Mouse (Mus musculus): ENCODE measurements around the gene Capn11. TPM values are rescaled to one million over a fixed set of nuclear protein-coding genes. Genes with fewer than 3 reads are reported as not detected.

The Capn11 gene
- polyA plus RNA-seq, 1 experiment from 2014 or later: 1.1 TPM

DNA sequence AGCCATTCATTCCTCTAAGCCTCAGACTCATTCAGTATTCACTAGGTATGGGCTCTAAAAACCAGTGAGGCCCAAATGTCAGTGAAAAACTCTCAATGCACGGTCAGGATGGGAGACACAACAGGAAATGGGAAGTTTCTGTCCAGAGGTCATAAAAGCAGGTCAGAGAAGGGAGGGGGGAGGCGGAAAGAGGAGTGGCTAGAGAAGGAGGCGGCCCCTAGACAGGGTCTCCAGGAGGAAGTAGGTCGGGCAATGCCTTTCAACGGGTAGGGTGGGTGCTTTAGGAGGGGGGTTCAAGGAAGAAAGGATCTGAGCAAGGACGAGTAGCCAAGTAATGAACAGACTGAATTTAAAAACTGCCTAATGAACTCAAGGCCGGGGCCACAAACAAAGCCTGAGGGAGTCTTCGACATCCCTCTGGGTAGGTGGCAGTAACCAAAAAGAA lies 40.2 kb downstream of the Capn11 start:
- Histone ChIP-seq H3K4me2 (peak overlapping the region; percentile 27), H3K27ac (0 out of 2 replicates have a peak overlapping the region, but pooled peaks have one; percentile 33), H3K36me3 (replicated peaks) (no peaks in the 10 kb centered on the region), H3K9me3 (no peaks in the 10 kb centered on the region), H3K4me1 (peaks cover 9% of the 10 kb centered on the region), H3K9ac (0 out of 2 replicates have a peak overlapping the region, but pooled peaks have one; percentile 22), H3K27me3 (peaks cover 4% of the 10 kb centered on the region; the same call in 1 of the 2 replicates), H3K4me3 (replicated peaks) (no peak overlapping the region; the same call in 1 of the 2 replicates)
- 12% methylated on average over 8 of the region's 8 CpGs for WGBS
- no peak for ATAC-seq (ENCODE audit: low FRiP score)

DNA sequence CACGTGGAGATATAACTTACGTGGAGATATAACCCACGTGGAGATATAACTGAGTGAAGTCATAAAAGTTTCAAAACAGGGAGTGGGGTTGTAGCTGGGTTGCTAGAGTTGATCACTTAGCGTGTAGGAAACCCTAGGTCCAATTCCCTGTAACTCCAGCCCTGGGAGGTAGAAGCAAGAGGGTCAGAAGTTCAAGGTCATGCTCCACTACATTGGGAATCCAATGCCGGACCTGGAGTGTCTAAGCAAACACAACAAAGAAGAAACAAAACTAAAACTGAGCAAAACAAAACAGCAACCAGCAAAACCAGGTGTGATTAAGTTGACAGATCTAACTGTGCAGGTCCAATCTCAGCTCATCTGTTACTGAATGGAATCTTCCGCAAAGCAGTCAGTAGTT lies 41.5 kb downstream of the Capn11 start:
- Histone ChIP-seq H3K27ac (no peak overlapping the region), H3K36me3 (replicated peaks) (no peaks in the 10 kb centered on the region), H3K9me3 (no peaks in the 10 kb centered on the region), H3K4me3 (replicated peaks) (no peak overlapping the region), H3K4me1 (peaks cover 9% of the 10 kb centered on the region), H3K4me2 (no peak overlapping the region), H3K9ac (no peak overlapping the region), H3K27me3 (peaks cover 4% of the 10 kb centered on the region; the same call in 1 of the 2 replicates)
- WGBS: 95% methylated on average over 6 of the region's 6 CpGs
- ATAC-seq (ENCODE audit: low FRiP score): no peak

DNA sequence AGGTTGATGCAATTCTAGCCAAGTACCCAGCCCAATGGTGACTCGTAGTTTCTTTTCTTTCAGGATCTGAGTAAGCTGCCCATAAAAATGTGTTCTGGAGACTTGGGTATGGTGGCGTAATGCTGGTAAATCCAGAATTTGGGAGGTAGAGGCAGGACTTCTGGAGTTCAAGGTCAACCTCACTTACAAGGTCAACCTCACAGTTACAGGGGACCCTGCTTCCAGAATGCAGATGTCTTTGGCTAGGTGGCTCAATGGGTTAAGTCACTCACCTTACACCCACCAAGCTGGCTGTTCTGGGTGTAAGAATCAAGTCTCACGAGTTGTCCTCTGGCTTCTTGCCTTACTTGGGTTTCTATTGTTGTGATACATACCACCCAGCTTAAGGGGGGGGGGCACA lies 42.4 kb downstream of the Capn11 start:
- Histone ChIP-seq H3K4me1 (peaks cover 9% of the 10 kb centered on the region), H3K27ac (no peak overlapping the region), H3K4me2 (no peak overlapping the region), H3K4me3 (replicated peaks) (no peak overlapping the region), H3K9me3 (no peaks in the 10 kb centered on the region), H3K36me3 (replicated peaks) (no peaks in the 10 kb centered on the region), H3K27me3 (peaks cover 4% of the 10 kb centered on the region; the same call in 1 of the 2 replicates), H3K9ac (no peak overlapping the region)
- ATAC-seq (ENCODE audit: low FRiP score): no peak
- WGBS: 85% methylated on average over 3 of the region's 3 CpGs

DNA sequence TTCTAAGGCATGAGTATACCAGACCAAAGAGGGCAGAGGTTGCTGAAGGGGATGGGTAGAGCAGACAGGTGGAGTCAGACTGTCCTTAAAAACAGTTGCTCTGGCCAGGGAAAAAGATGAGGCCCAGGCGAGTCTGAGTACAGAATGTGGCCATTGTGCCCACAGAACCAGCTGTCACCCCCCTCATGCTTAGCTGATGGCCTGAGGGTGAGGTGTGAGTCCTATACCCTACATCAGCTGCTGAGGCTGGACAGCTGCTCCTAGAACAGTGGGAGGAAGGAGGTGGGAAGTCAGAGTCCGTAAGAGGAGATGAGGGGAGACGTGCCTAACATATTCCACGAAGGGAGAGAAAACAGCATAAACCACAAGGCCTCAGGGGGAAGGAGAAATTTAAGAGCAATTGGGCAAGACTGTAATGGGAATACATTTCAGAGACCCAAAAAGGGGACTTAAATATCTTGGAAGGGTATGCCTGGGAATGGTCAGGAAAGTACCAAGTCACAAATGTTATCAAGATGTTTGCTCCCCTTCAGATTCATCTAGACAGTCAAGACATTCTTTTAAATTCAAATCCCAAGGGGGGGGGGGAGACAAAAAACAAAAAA lies 43.0 kb downstream of the Capn11 start:
- no peak overlapping the region for H3K27ac ChIP-seq
- ATAC-seq (ENCODE audit: low FRiP score): no peak
- peaks cover 4% of the 10 kb centered on the region; the same call in 1 of the 2 replicates for H3K27me3 ChIP-seq
- peaks cover 9% of the 10 kb centered on the region for H3K4me1 ChIP-seq
- H3K36me3 ChIP-seq (replicated peaks): no peaks in the 10 kb centered on the region
- WGBS: 74% methylated on average over 4 of the region's 4 CpGs
- H3K4me3 ChIP-seq (replicated peaks): no peak overlapping the region
- H3K4me2 ChIP-seq: no peak overlapping the region
- no peak overlapping the region for H3K9ac ChIP-seq
- no peaks in the 10 kb centered on the region for H3K9me3 ChIP-seq

DNA sequence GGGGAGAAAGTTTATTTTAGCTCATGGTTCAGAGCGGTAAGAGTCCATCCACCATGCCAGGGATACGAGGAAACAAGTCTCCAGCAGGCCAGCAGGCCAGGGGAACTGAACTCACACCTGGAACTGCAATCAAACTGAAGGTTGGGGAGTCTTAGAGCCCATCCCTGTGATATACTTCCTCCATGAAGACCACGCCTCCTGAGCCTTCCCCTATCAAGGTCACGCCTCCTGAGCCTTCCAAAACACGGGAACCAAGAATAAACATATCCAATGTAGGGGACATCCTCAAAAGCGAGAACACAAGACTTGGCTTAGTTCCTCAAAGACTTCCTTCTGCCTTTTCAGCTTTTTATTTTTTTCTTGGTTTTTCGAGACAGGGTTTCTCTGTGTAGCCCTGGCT lies 46.2 kb downstream of the Capn11 start:
- H3K36me3 ChIP-seq (replicated peaks): no peaks in the 10 kb centered on the region
- 90% methylated on average over 7 of the region's 7 CpGs for WGBS
- H3K27ac ChIP-seq: no peak overlapping the region
- no peak overlapping the region for H3K4me2 ChIP-seq
- H3K4me1 ChIP-seq: peaks cover 8% of the 10 kb centered on the region; the same call in 1 of the 2 replicates
- no peak overlapping the region for H3K9ac ChIP-seq
- H3K27me3 ChIP-seq: no peaks in the 10 kb centered on the region
- no peak overlapping the region for H3K4me3 ChIP-seq (replicated peaks)
- H3K9me3 ChIP-seq: no peaks in the 10 kb centered on the region
- ATAC-seq (ENCODE audit: low FRiP score): no peak

DNA sequence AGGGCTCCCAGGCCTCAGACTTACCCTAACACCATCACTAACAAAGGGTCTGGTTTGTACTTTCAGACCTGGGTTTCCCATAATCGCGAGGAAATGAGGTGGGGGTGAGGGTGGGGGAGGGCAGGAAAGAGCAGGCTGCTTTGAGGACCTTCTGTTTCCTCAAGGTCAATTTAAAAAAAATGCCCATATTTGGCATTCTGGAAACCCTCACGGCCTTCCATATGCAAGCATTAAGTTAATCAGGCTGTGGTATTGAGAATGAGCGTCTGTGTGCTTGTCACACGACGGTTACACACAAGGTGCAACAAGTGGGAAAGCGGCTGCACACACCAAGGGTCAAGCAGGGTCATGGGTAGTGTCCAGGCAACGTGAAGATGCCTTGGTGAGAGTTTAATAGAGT lies 47.1 kb downstream of the Capn11 start:
- Histone ChIP-seq H3K4me1 (peaks cover 8% of the 10 kb centered on the region; the same call in 1 of the 2 replicates), H3K4me3 (replicated peaks) (no peak overlapping the region), H3K27ac (no peak overlapping the region), H3K9ac (no peak overlapping the region), H3K9me3 (no peaks in the 10 kb centered on the region), H3K27me3 (no peaks in the 10 kb centered on the region), H3K4me2 (no peak overlapping the region), H3K36me3 (replicated peaks) (no peaks in the 10 kb centered on the region)
- ATAC-seq (ENCODE audit: low FRiP score): no peak
- WGBS: 88% methylated on average over 8 of the region's 8 CpGs

DNA sequence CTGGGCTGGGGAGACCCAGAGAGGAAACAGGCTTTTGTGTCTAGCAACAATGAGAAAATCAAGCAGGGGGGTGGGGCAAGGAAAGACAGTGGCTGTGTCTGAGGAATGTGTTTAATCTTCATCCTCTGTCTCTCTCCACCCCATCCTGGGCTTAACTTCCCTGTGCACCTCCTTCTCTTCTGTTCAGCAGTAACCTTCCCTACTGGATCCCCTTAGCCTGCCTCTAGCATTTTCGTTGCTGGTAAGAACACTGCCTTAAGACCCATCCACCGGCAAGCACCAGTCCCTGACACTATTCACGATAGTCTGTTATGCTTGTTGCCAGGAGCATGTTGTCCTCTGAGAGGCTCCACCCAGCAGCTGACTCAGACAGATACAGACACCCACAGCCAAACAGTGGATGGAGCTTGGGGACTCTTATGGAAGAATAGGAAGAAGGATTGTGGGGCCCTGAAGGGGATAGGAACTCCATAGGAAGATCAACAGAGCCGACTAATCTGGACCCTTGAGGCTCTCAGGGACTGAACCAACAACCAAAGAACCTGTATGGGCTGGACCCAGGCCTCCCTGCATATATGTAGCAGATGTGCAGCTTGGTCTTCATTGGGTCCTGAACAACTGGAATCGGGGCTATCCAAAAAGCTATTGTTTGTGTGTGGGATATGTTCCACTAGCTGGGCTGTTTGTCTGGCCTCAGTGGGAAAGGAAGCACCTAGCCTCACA lies 48.8 kb downstream of the Capn11 start:
- no peak overlapping the region for H3K9ac ChIP-seq
- no peak overlapping the region for H3K4me3 ChIP-seq (replicated peaks)
- no peaks in the 10 kb centered on the region for H3K9me3 ChIP-seq
- no peak overlapping the region for H3K4me2 ChIP-seq
- no peak overlapping the region for H3K27ac ChIP-seq
- WGBS: 32% methylated on average over 5 of the region's 5 CpGs
- ATAC-seq (ENCODE audit: low FRiP score): no peak; the same call in 1 of the 2 replicates
- H3K27me3 ChIP-seq: no peaks in the 10 kb centered on the region
- no peaks in the 10 kb centered on the region for H3K36me3 ChIP-seq (replicated peaks)
- H3K4me1 ChIP-seq: peaks cover 8% of the 10 kb centered on the region; the same call in 1 of the 2 replicates

DNA sequence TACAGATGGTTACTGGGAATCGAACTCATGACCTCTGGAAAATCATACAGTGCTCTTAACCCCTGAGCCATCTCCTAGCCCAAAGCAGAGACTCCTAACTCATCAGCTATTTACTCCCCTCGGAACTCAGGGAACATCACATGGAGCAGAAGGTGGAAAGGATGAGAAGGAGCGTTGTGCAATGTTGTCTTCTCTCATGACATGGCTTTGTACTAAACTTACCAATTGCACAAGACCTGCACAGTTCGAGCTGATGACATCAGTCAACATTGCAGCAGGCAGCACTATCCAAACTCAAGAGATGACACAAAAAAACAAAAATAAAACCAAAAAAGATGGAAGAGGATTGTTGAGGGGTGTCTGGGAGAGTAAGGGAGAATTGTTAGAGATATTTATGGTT lies 50.7 kb downstream of the Capn11 start:
- Histone ChIP-seq H3K9ac (no peak overlapping the region), H3K4me3 (replicated peaks) (no peak overlapping the region), H3K9me3 (no peaks in the 10 kb centered on the region), H3K4me1 (peaks cover 8% of the 10 kb centered on the region; the same call in 1 of the 2 replicates), H3K27ac (no peak overlapping the region), H3K4me2 (no peak overlapping the region), H3K36me3 (replicated peaks) (no peaks in the 10 kb centered on the region), H3K27me3 (peaks cover 6% of the 10 kb centered on the region; the same call in 1 of the 2 replicates)
- WGBS: 92% methylated on average over 4 of the region's 4 CpGs
- ATAC-seq (ENCODE audit: low FRiP score): no peak

DNA sequence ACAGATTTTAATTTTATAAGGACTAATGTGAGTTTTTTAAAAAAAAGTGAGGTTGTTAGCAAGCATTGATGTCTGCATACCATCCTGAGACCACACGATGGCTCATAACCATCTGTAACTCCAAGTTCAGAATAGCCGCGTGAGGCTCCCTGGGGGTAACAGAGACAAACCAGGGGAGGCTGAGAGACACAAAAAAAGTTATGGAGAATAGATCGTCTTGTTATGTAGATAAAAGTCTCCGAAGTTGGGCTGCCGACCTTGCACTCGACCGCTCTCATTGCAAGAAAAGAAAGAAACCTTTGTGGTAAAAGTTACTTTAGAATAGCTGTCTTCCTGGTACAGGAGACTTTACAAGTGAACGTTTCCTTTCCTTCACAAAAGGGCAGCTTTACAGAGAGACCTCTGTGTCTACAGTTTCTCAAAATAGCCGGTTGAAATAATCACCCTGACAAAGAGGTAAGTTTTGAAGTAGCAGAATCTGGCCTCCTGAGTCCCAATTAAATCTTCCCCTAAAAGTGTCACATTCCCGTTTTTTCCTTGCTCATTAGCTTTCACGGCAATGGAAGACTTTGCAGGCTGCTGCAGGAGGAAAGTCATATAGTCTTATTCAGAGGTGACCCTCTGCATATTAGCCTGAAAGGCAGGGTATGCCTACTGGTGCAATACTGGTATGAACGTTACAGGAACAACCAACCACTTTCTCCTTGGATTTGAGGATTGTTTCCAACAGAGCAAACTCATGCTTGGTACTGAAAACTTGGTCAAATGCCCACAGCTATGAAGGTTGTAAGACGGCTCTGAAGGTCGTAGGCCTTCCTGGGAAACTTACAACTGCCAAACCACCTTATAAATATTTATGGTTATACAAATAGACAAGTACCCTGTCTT lies 51.9 kb downstream of the Capn11 start:
- Histone ChIP-seq H3K4me1 (peaks cover 8% of the 10 kb centered on the region; the same call in 1 of the 2 replicates), H3K27me3 (peaks cover 9% of the 10 kb centered on the region), H3K4me2 (no peak overlapping the region), H3K9me3 (no peaks in the 10 kb centered on the region), H3K27ac (no peak overlapping the region), H3K9ac (no peak overlapping the region), H3K36me3 (replicated peaks) (no peaks in the 10 kb centered on the region), H3K4me3 (replicated peaks) (no peak overlapping the region)
- ATAC-seq (ENCODE audit: low FRiP score): no peak
- WGBS: 78% methylated on average over 15 of the region's 15 CpGs

DNA sequence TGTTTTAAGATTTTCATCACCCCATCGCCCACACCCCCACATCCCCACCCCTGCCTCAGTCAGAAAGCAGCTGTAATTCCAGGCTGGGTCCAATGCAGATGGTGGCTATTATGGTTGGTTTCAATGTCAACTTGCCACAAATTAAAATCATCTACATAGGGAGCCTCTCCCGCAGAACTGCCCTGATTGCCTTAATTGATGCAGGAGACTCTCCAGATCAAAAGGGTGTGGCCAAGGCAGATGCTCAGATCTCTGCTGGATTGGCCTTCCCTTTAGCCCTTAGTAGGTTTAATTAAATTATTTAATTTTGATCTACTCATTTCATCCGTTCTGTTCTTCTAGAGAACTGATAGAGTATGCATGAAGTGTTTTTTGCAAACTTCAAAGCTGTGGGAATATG lies 56.1 kb downstream of the Capn11 start:
- no peak overlapping the region for H3K9ac ChIP-seq
- no peaks in the 10 kb centered on the region for H3K9me3 ChIP-seq
- H3K4me2 ChIP-seq: no peak overlapping the region
- H3K4me1 ChIP-seq: peaks cover 19% of the 10 kb centered on the region
- H3K4me3 ChIP-seq (replicated peaks): no peak overlapping the region
- ATAC-seq (ENCODE audit: low FRiP score): no peak
- WGBS: 74% methylated on average over 3 of the region's 3 CpGs
- peaks cover 44% of the 10 kb centered on the region for H3K27me3 ChIP-seq
- H3K36me3 ChIP-seq (replicated peaks): no peaks in the 10 kb centered on the region
- no peak overlapping the region for H3K27ac ChIP-seq

DNA sequence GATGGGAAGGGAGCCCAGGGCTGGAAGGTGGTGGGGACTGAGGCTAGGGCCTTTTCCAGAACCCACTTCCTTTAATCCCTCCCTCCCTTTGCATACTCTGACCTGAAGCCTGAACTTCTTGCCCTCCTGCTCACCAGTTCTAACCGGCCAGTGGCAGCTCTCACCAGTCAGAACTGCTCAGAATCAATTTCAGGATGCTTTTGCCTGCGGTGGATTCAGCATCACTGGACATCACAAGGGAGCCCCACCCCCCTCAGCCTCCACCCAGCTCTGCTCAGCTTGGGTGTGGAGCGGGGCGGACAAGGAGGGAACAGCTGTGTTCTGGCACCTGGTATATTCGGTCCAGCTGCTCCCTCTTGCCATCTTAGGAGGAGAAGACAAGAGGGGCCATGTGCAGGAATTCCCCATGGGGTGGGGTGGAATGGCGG lies 57.2 kb downstream of the Capn11 start, which contains the start of gene Mymx:
Gene Mymx, minus strand, starts transcription at position 226 of the 428 bp plus-strand sequence.
- Histone ChIP-seq H3K27me3 (peaks cover 48% of the 10 kb centered on the region), H3K36me3 (replicated peaks) (no peaks in the 10 kb centered on the region), H3K4me1 (peaks cover 22% of the 10 kb centered on the region), H3K9me3 (no peaks in the 10 kb centered on the region), H3K27ac (no peak within 1 kb of the TSS), H3K4me2 (peak within 1 kb of the TSS; percentile 8; the same call in 1 of the 2 replicates), H3K9ac (0 out of 2 replicates have a peak within 1 kb of the TSS, but pooled peaks have one; percentile 7), H3K4me3 (replicated peaks) (no peak within 1 kb of the TSS)
- ATAC-seq (ENCODE audit: low FRiP score): no peak
- 28% methylated on average over 6 of the region's 6 CpGs for WGBS

DNA sequence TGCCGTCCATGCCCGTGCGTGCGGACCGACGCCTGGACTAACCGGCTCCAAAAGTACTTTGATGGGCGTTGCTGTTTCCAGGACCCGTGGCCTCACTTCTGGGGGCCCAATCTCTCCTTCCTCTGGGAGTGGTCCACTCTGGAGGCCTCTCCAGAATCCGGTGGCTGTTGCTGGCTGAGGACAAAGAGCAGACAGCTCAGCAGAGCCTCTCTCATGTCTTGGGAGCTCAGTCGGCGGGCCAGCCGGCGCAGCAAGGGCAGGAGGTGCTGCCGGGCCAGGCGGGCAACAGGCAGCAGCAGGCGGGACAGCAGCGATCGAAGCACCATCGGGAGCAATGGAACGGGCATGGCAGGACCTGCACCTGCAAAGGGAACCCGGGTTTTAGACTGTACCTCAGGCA lies 57.8 kb downstream of the Capn11 start:
- 9% methylated on average over 22 of the region's 22 CpGs for WGBS

More for the DNA sequence above, 57.8 kb downstream of the Capn11 start:
- no peaks in the 10 kb centered on the region for H3K9me3 ChIP-seq
- no peak overlapping the region for H3K4me3 ChIP-seq (replicated peaks)
- no peak for ATAC-seq (ENCODE audit: low FRiP score)
- no peak overlapping the region for H3K27ac ChIP-seq
- peaks cover 27% of the 10 kb centered on the region for H3K4me1 ChIP-seq
- peaks cover 52% of the 10 kb centered on the region for H3K27me3 ChIP-seq
- H3K9ac ChIP-seq: 0 out of 2 replicates have a peak overlapping the region, but pooled peaks have one; percentile 7
- H3K36me3 ChIP-seq (replicated peaks): no peaks in the 10 kb centered on the region
- peak overlapping the region; percentile 8; the same call in 1 of the 2 replicates for H3K4me2 ChIP-seq
